ENCODE assay signal across 11 mouse cellular contexts in genomic region chr10:54169320-54169719, GRCm38 (mm10).
DNase-seq lines count a peak whose midpoint lies in the region; ATAC-seq and TF ChIP-seq lines count a peak whose summit lies in the region.
"Had no signal": no experiment of that assay in that cellular context is flagged by ENCODE, and none has a peak within 500 bp of the region (broad histone marks: within the 10 kb centered on the region; RNA-seq: fewer than 3 reads in every experiment).

No protein-coding gene starts in this region.

- TF ChIP-seq CTCF in intestine, postnatal 0 days (IDR thresholded peaks at IDR 0.05; ENCODE audit: low read depth): no peak

- H3K4me3 ChIP-seq in hindbrain, embryonic 13.5 days: no peak overlapping the region
- no peak overlapping the region for H3K4me3 ChIP-seq in hindbrain, embryonic 11.5 days (ENCODE audit: low read depth, low read length)
- no peak overlapping the region for H3K4me3 ChIP-seq in intestine, postnatal 0 days (ENCODE audit: low read depth, low read length)

- no peaks in the 10 kb centered on the region for H3K9me3 ChIP-seq in hindbrain, embryonic 13.5 days
- H3K9me3 ChIP-seq in hindbrain, embryonic 11.5 days (ENCODE audit: control insufficient read depth, low read length): no peaks in the 10 kb centered on the region
- no peaks in the 10 kb centered on the region for H3K9me3 ChIP-seq in intestine, postnatal 0 days (ENCODE audit: control insufficient read depth)

- no peak overlapping the region for H3K27ac ChIP-seq in hindbrain, embryonic 13.5 days
- no peak overlapping the region for H3K27ac ChIP-seq in hindbrain, embryonic 11.5 days (ENCODE audit: low read depth, low read length)
- H3K27ac ChIP-seq in intestine, postnatal 0 days (ENCODE audit: low read depth, low read length): no peak overlapping the region

- 55% methylated on average over 7 of the region's 7 CpGs for WGBS in hindbrain, embryonic 13.5 days
- WGBS in hindbrain, embryonic 11.5 days: 61% methylated on average over 7 of the region's 7 CpGs
- WGBS in intestine, postnatal 0 days: 71% methylated on average over 7 of the region's 7 CpGs

- H3K36me3 ChIP-seq in hindbrain, embryonic 13.5 days: no peaks in the 10 kb centered on the region
- H3K36me3 ChIP-seq in hindbrain, embryonic 11.5 days (ENCODE audit: control insufficient read depth, insufficient read depth, low read length): no peaks in the 10 kb centered on the region
- H3K36me3 ChIP-seq in intestine, postnatal 0 days (ENCODE audit: control insufficient read depth, insufficient read depth): no peaks in the 10 kb centered on the region

- ATAC-seq in hindbrain, embryonic 13.5 days (ENCODE audit: low FRiP score): peak; percentile 57; the same call in 1 of the 2 replicates
- ATAC-seq in hindbrain, embryonic 11.5 days (ENCODE audit: low FRiP score): no peak
- no peak for ATAC-seq in intestine, postnatal 0 days

- no peak for DNase-seq in hindbrain, embryonic 11.5 days (ENCODE audit: low spot score)
- DNase-seq in Muller cell, postnatal 12 days (ENCODE audit: inconsistent ontology term): peak; percentile 69
- DNase-seq in brain, embryonic 18.5 days (ENCODE audit: low read depth, low spot score): peak; percentile 3
- DNase-seq in layer of hippocampus, adult 18-20 months (ENCODE audit: low spot score in 2 of 2): peak; percentile 13 to 60
- DNase-seq in urinary bladder, postnatal 14 days (ENCODE audit: low spot score): no peak
- no peak for DNase-seq in ovary, postnatal 14 days (ENCODE audit: low spot score)
- DNase-seq: adrenal gland, postnatal 10 days; gastrocnemius, postnatal 25 days; kidney, postnatal 14 days had no signal

- no peak overlapping the region for H3K4me2 ChIP-seq in hindbrain, embryonic 13.5 days
- H3K4me2 ChIP-seq in hindbrain, embryonic 11.5 days (replicated peaks; ENCODE audit: low read depth, low read length): no peak overlapping the region
- no peak overlapping the region for H3K4me2 ChIP-seq in intestine, postnatal 0 days (replicated peaks; ENCODE audit: low read depth)

- H3K27me3 ChIP-seq in hindbrain, embryonic 13.5 days: no peaks in the 10 kb centered on the region
- H3K27me3 ChIP-seq in hindbrain, embryonic 11.5 days (ENCODE audit: control insufficient read depth, insufficient read depth, low read length): no peaks in the 10 kb centered on the region
- H3K27me3 ChIP-seq in intestine, postnatal 0 days (replicated peaks; ENCODE audit: control insufficient read depth, insufficient read depth, low read length): no peaks in the 10 kb centered on the region

- H3K9ac ChIP-seq in hindbrain, embryonic 13.5 days: no peak overlapping the region
- no peak overlapping the region for H3K9ac ChIP-seq in hindbrain, embryonic 11.5 days (ENCODE audit: low read depth, low read length)
- no peak overlapping the region for H3K9ac ChIP-seq in intestine, postnatal 0 days (ENCODE audit: low read depth, low read length)

- peaks cover 7% of the 10 kb centered on the region; the same call in 1 of the 2 replicates for H3K4me1 ChIP-seq in hindbrain, embryonic 13.5 days (replicated peaks)
- H3K4me1 ChIP-seq in hindbrain, embryonic 11.5 days (replicated peaks; ENCODE audit: control insufficient read depth, insufficient read depth, low read length): no peaks in the 10 kb centered on the region
- H3K4me1 ChIP-seq in intestine, postnatal 0 days (replicated peaks; ENCODE audit: control insufficient read depth, insufficient read depth, low read length): no peaks in the 10 kb centered on the region

Comparison
In these comparisons a context has a peak if more than half of its experiments do, and no peak if none do; other contexts are left out.
1. DNase-seq: peak in Muller cell, postnatal 12 days (single experiment), brain, embryonic 18.5 days (single experiment) and layer of hippocampus, adult 18-20 months (2 of 2); none in hindbrain, embryonic 11.5 days (single experiment), urinary bladder, postnatal 14 days (single experiment) and ovary, postnatal 14 days (single experiment).